Mouse (Mus musculus): ENCODE measurements around the gene Snx22. TPM values are rescaled to one million over a fixed set of nuclear protein-coding genes. Genes with fewer than 3 reads are reported as not detected.

The Snx22 gene
- 2.1 and 2.9 TPM in 2 replicates for polyA plus RNA-seq (2014; fragmentation: Nextera tagmentation; extraction: Ambion mirVana)

DNA sequence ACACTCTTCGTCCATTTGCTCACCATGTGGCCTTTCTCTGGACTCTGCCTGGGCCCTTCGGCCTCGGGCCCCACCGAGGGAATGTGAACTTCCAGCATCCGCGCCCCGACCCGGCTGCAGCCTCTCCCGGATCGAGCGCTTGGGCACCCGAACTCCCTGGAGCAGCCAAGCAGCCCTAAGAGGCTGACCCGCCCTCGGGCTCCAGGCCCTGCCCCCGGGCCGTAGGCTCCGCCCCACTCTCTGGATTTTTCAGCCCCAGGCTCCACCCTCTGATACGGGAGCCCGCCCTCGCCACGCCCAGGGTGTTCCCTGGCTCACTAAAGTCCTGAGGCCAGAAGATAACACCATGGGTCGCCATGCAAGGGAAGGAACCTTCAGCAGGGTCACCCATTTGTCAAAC is at the start of gene Snx22:
Snx22 (minus strand) TSS at position 137 of the 400 bp plus-strand sequence.
- under 1% methylated on average over 22 of the region's 22 CpGs for WGBS (ENCODE audit: insufficient replicate concordance)
- peaks cover 17% of the 10 kb centered on the region for H3K36me3 ChIP-seq (ENCODE audit: control insufficient read depth, insufficient read depth, low read length)
- H3K4me3 ChIP-seq (ENCODE audit: low read depth, low read length), result peak within 1 kb of the TSS; percentile 60
- no peaks in the 10 kb centered on the region for H3K9me3 ChIP-seq (replicated peaks; ENCODE audit: control insufficient read depth, low read length)
- peak within 1 kb of the TSS; percentile 73 for H3K27ac ChIP-seq (ENCODE audit: low read depth, low read length)
- H3K9ac ChIP-seq (ENCODE audit: low read depth, low read length), result peak within 1 kb of the TSS; percentile 72
- H3K4me2 ChIP-seq, result peak within 1 kb of the TSS; percentile 99
- H3K4me1 ChIP-seq (ENCODE audit: control insufficient read depth, insufficient read depth, low read length), result peaks cover 4% of the 10 kb centered on the region; the same call in 1 of the 2 replicates
- ATAC-seq (replicated peaks; ENCODE audit: insufficient number of reproducible peaks, low FRiP score, low TSS enrichment), result peak; percentile 94
- peaks cover 17% of the 10 kb centered on the region for H3K27me3 ChIP-seq (ENCODE audit: control insufficient read depth, insufficient read depth, low read length)

DNA sequence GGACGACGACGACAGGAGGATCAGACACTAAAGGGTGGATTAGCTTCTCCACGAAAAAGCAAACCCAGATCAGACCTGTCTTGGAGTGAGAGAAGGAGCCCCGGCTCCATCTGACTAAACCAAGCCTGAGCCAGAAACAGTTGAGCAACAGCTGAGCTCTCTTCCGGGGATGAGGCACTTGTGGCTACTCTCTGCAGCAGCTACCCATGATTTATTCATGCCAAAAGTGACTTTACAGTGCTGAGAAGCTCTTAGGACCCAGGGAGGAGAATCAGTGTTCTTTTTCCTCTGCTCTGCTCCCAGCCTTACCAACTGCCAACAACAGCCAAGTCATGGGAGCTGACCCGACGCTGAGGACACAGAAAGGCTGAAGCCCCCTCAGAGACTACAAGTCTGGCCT is 47.4 kb upstream of the Snx22 start:
- Histone ChIP-seq H3K4me3 (ENCODE audit: low read depth, low read length) (no peak overlapping the region), H3K4me1 (ENCODE audit: control insufficient read depth, insufficient read depth, low read length) (no peaks in the 10 kb centered on the region), H3K9me3 (replicated peaks; ENCODE audit: control insufficient read depth, low read length) (no peaks in the 10 kb centered on the region), H3K4me2 (no peak overlapping the region), H3K9ac (ENCODE audit: low read depth, low read length) (no peak overlapping the region), H3K27ac (ENCODE audit: low read depth, low read length) (no peak overlapping the region), H3K36me3 (ENCODE audit: control insufficient read depth, insufficient read depth, low read length) (peaks cover 3% of the 10 kb centered on the region; the same call in 1 of the 2 replicates), H3K27me3 (ENCODE audit: control insufficient read depth, insufficient read depth, low read length) (no peaks in the 10 kb centered on the region)
- 59% methylated on average over 8 of the region's 8 CpGs for WGBS (ENCODE audit: insufficient replicate concordance)
- ATAC-seq (replicated peaks; ENCODE audit: insufficient number of reproducible peaks, low FRiP score, low TSS enrichment), result no peak

DNA sequence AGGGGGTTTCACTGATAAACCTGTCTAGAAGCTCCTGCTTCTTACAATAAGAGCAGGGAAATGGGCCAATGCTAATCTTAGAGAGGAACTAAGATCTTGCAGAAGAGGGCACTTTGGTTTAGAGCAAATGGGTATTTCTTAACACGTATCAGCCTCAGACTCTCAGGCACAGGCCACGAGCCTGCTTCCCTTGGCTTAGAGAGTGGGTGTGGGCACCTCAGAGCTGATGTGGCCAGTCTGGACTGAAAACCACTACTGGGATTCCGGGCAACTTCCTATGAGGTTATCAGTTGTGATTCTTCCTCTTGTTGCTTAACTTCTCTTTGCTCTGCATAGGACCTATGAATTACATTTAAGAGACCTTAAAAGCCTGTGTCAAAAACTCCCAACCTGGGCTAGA is 44.8 kb upstream of the Snx22 start:
- Histone ChIP-seq H3K4me1 (ENCODE audit: control insufficient read depth, insufficient read depth, low read length) (no peaks in the 10 kb centered on the region), H3K36me3 (ENCODE audit: control insufficient read depth, insufficient read depth, low read length) (peaks cover 3% of the 10 kb centered on the region; the same call in 1 of the 2 replicates), H3K4me2 (no peak overlapping the region), H3K27me3 (ENCODE audit: control insufficient read depth, insufficient read depth, low read length) (no peaks in the 10 kb centered on the region), H3K4me3 (ENCODE audit: low read depth, low read length) (no peak overlapping the region), H3K9ac (ENCODE audit: low read depth, low read length) (no peak overlapping the region), H3K9me3 (replicated peaks; ENCODE audit: control insufficient read depth, low read length) (no peaks in the 10 kb centered on the region), H3K27ac (ENCODE audit: low read depth, low read length) (no peak overlapping the region)
- no peak for ATAC-seq (replicated peaks; ENCODE audit: insufficient number of reproducible peaks, low FRiP score, low TSS enrichment)
- 81% methylated on average over 3 of the region's 3 CpGs for WGBS (ENCODE audit: insufficient replicate concordance)

DNA sequence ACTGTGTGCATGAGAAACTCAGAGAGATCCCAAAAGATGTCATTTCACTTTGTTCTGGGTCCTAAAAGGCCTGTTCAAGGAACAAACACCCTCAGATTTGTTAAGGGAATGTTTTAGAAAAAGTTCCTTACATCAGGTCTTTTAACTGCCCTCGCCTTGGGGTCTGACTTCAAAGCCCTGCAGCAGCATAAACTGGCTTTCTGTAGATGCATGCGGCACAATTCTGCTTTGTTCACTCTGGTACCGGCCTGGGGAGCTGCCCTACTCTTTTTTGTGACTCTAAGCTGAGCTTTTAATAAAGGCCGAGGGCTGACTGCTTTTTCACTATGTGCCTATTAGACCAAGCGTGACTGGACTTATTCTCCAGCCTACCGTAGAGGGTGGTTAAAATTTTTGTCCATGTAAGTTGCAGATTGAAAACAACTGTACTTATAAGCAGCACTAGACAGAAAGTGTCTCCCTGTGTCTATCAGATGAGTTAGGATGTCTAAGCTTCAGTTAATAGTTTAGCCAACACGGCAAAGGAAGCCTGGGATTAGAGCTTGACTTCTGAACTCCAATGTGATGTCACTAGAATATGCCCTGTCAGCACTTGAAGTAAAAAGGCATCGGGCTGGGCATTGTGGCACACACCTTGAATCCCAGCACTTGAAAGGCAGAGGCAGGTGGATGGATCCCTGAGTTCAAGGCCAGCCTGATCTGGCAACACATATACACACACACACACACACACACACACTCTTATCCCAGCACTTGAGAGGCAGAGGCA is 41.3 kb upstream of the Snx22 start:
- Histone ChIP-seq H3K27ac (ENCODE audit: low read depth, low read length) (no peak overlapping the region), H3K4me1 (ENCODE audit: control insufficient read depth, insufficient read depth, low read length) (no peaks in the 10 kb centered on the region), H3K4me2 (no peak overlapping the region), H3K36me3 (ENCODE audit: control insufficient read depth, insufficient read depth, low read length) (peaks cover 3% of the 10 kb centered on the region; the same call in 1 of the 2 replicates), H3K9me3 (replicated peaks; ENCODE audit: control insufficient read depth, low read length) (no peaks in the 10 kb centered on the region), H3K4me3 (ENCODE audit: low read depth, low read length) (no peak overlapping the region), H3K27me3 (ENCODE audit: control insufficient read depth, insufficient read depth, low read length) (no peaks in the 10 kb centered on the region), H3K9ac (ENCODE audit: low read depth, low read length) (no peak overlapping the region)
- no peak for ATAC-seq (replicated peaks; ENCODE audit: insufficient number of reproducible peaks, low FRiP score, low TSS enrichment)
- 80% methylated on average over 8 of the region's 8 CpGs for WGBS (ENCODE audit: insufficient replicate concordance)

DNA sequence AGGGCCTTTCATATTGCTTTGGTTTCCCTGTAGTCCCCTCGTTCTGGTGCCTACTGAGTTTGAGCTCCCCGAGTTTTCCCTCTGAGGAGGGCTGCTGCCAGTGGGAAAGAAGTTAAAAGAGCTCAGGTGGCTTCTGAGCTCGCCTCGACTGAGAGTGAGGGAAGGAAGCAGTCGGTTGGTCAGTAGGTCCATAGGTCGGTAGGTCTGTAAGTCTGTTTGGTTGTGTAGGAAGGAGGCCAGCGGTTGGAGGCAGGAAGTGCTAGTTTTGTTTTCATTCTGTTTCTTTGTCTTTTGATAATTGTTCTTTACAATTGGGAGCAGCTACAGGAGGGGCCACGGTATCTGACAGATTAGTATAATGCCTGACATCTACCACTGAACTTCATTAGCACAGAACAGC is 40.6 kb upstream of the Snx22 start:
- no peaks in the 10 kb centered on the region for H3K9me3 ChIP-seq (replicated peaks; ENCODE audit: control insufficient read depth, low read length)
- H3K4me1 ChIP-seq (ENCODE audit: control insufficient read depth, insufficient read depth, low read length), result no peaks in the 10 kb centered on the region
- WGBS (ENCODE audit: insufficient replicate concordance), result 63% methylated on average over 8 of the region's 8 CpGs
- ATAC-seq (replicated peaks; ENCODE audit: insufficient number of reproducible peaks, low FRiP score, low TSS enrichment), result no peak
- no peaks in the 10 kb centered on the region for H3K27me3 ChIP-seq (ENCODE audit: control insufficient read depth, insufficient read depth, low read length)
- H3K36me3 ChIP-seq (ENCODE audit: control insufficient read depth, insufficient read depth, low read length), result peaks cover 3% of the 10 kb centered on the region
- no peak overlapping the region for H3K4me3 ChIP-seq (ENCODE audit: low read depth, low read length)
- H3K9ac ChIP-seq (ENCODE audit: low read depth, low read length), result no peak overlapping the region
- no peak overlapping the region for H3K4me2 ChIP-seq
- H3K27ac ChIP-seq (ENCODE audit: low read depth, low read length), result no peak overlapping the region

GRCm38 (mm10) chr9:66109574-66109973 is 40.1 kb upstream of the Snx22 start:
- no peak overlapping the region for H3K9ac ChIP-seq (ENCODE audit: low read depth, low read length)
- H3K9me3 ChIP-seq (replicated peaks; ENCODE audit: control insufficient read depth, low read length), result no peaks in the 10 kb centered on the region
- H3K4me1 ChIP-seq (ENCODE audit: control insufficient read depth, insufficient read depth, low read length), result no peaks in the 10 kb centered on the region
- WGBS (ENCODE audit: insufficient replicate concordance), result 98% methylated on average over 1 of the region's 1 CpGs
- no peak overlapping the region for H3K4me2 ChIP-seq
- no peak for ATAC-seq (replicated peaks; ENCODE audit: insufficient number of reproducible peaks, low FRiP score, low TSS enrichment)
- H3K27me3 ChIP-seq (ENCODE audit: control insufficient read depth, insufficient read depth, low read length), result no peaks in the 10 kb centered on the region
- no peak overlapping the region for H3K27ac ChIP-seq (ENCODE audit: low read depth, low read length)
- H3K36me3 ChIP-seq (ENCODE audit: control insufficient read depth, insufficient read depth, low read length), result peaks cover 7% of the 10 kb centered on the region
- H3K4me3 ChIP-seq (ENCODE audit: low read depth, low read length), result no peak overlapping the region

GRCm38 (mm10) chr9:66105168-66105567 is 35.6 kb upstream of the Snx22 start:
- no peak for ATAC-seq (replicated peaks; ENCODE audit: insufficient number of reproducible peaks, low FRiP score, low TSS enrichment)
- WGBS (ENCODE audit: insufficient replicate concordance), result 87% methylated on average over 8 of the region's 8 CpGs

GRCm38 (mm10) chr9:66104601-66105000 is 35.1 kb upstream of the Snx22 start:
- Histone ChIP-seq H3K27me3 (ENCODE audit: control insufficient read depth, insufficient read depth, low read length) (no peaks in the 10 kb centered on the region), H3K9me3 (replicated peaks; ENCODE audit: control insufficient read depth, low read length) (no peaks in the 10 kb centered on the region), H3K4me3 (ENCODE audit: low read depth, low read length) (no peak overlapping the region), H3K36me3 (ENCODE audit: control insufficient read depth, insufficient read depth, low read length) (peaks cover 10% of the 10 kb centered on the region), H3K27ac (ENCODE audit: low read depth, low read length) (no peak overlapping the region), H3K9ac (ENCODE audit: low read depth, low read length) (no peak overlapping the region), H3K4me1 (ENCODE audit: control insufficient read depth, insufficient read depth, low read length) (no peaks in the 10 kb centered on the region), H3K4me2 (no peak overlapping the region)
- no peak for ATAC-seq (replicated peaks; ENCODE audit: insufficient number of reproducible peaks, low FRiP score, low TSS enrichment)
- 87% methylated on average over 4 of the region's 4 CpGs for WGBS (ENCODE audit: insufficient replicate concordance)

More at GRCm38 (mm10) chr9:66105168-66105567, 35.6 kb upstream of the Snx22 start:
- no peak overlapping the region for H3K4me2 ChIP-seq
- H3K27ac ChIP-seq (ENCODE audit: low read depth, low read length), result no peak overlapping the region
- H3K4me1 ChIP-seq (ENCODE audit: control insufficient read depth, insufficient read depth, low read length), result no peaks in the 10 kb centered on the region
- no peak overlapping the region for H3K9ac ChIP-seq (ENCODE audit: low read depth, low read length)
- H3K36me3 ChIP-seq (ENCODE audit: control insufficient read depth, insufficient read depth, low read length), result peaks cover 10% of the 10 kb centered on the region
- H3K9me3 ChIP-seq (replicated peaks; ENCODE audit: control insufficient read depth, low read length), result no peaks in the 10 kb centered on the region
- H3K4me3 ChIP-seq (ENCODE audit: low read depth, low read length), result no peak overlapping the region
- no peaks in the 10 kb centered on the region for H3K27me3 ChIP-seq (ENCODE audit: control insufficient read depth, insufficient read depth, low read length)

- 92% methylated on average over 6 of the region's 6 CpGs for WGBS (ENCODE audit: insufficient replicate concordance)
- Histone ChIP-seq H3K4me1 (ENCODE audit: control insufficient read depth, insufficient read depth, low read length) (no peaks in the 10 kb centered on the region), H3K36me3 (ENCODE audit: control insufficient read depth, insufficient read depth, low read length) (peaks cover 15% of the 10 kb centered on the region), H3K4me2 (no peak overlapping the region), H3K9ac (ENCODE audit: low read depth, low read length) (no peak overlapping the region), H3K27me3 (ENCODE audit: control insufficient read depth, insufficient read depth, low read length) (no peaks in the 10 kb centered on the region), H3K9me3 (replicated peaks; ENCODE audit: control insufficient read depth, low read length) (no peaks in the 10 kb centered on the region), H3K4me3 (ENCODE audit: low read depth, low read length) (no peak overlapping the region), H3K27ac (ENCODE audit: low read depth, low read length) (no peak overlapping the region)
- ATAC-seq (replicated peaks; ENCODE audit: insufficient number of reproducible peaks, low FRiP score, low TSS enrichment), result no peak
Measured at GRCm38 (mm10) chr9:66102668-66103067, 33.1 kb upstream of the Snx22 start.

Data from heart, embryonic 11.5 days (tissue).